Mouse (Mus musculus) heart, embryonic 14.5 days (tissue): ENCODE measurements at regions not wholly inside any gene's neighbourhood (a gene's known extent, or its start where the extent isn't known, plus 50 kb on each side); places are given as distances from the start of the nearest gene placed in this dataset.

Experiments used
- ATAC-seq: fragments of 200-750 bp; cut with Nextera tagmentation; 2 replicates; pipeline ENCODE4 v1.8.0; 2017; ENCODE audit warnings: low read depth, moderate TSS enrichment; ENCODE audit not compliant: insufficient number of reproducible peaks, insufficient read depth, low FRiP score
- H3K27ac ChIP-seq, 2 experiments: fragments of 200-500 bp in 1 of 2; fragments of 300-500 bp in 1 of 2; sonication (generic) in 1 of 2; replicated peaks in 1 of 2; 2 replicates each; pipeline ENCODE4 v1.5.1; 2012 to 2014; ENCODE audit warnings: low read depth in 2 of 2, low read length in 2 of 2, control low read depth in 1 of 2, mild to moderate bottlenecking in 1 of 2, mixed read lengths in 1 of 2; ENCODE audit not compliant: control insufficient read depth in 1 of 2, insufficient read depth in 1 of 2
- H3K27me3 ChIP-seq: fragments of 300-500 bp; sonication (generic); 2 replicates; pipeline ENCODE4 v1.6.1; 2014; ENCODE audit warnings: mild to moderate bottlenecking, low read length, control low read depth; ENCODE audit not compliant: control insufficient read depth, insufficient read depth
- H3K36me3 ChIP-seq: fragments of 300-500 bp; sonication (generic); 2 replicates; pipeline ENCODE4 v1.6.1; 2014; ENCODE audit warnings: mild to moderate bottlenecking, control low read depth, low read length, mixed read lengths; ENCODE audit not compliant: control insufficient read depth, insufficient read depth
- H3K4me1 ChIP-seq, 2 experiments: fragments of 200-500 bp in 1 of 2; fragments of 300-500 bp in 1 of 2; sonication (generic) in 1 of 2; 2 replicates each; pipeline ENCODE4 v1.6.1; 2012 to 2014; ENCODE audit warnings: low read length in 2 of 2, control low read depth in 1 of 2, mixed read lengths in 1 of 2; ENCODE audit not compliant: control insufficient read depth in 2 of 2, insufficient read depth in 2 of 2
- H3K4me2 ChIP-seq: fragments of 300-500 bp; sonication (generic); 2 replicates; pipeline ENCODE4 v1.6.1; 2014; ENCODE audit warnings: mild to moderate bottlenecking, low read length
- H3K4me3 ChIP-seq, 2 experiments: fragments of 200-500 bp in 1 of 2; fragments of 300-500 bp in 1 of 2; sonication (generic) in 1 of 2; 2 replicates each; pipeline ENCODE4 v1.5.1; 2012 to 2014; ENCODE audit warnings: low read length in 2 of 2, mild to moderate bottlenecking in 2 of 2, control low read depth in 1 of 2, low read depth in 1 of 2, moderate library complexity in 1 of 2; ENCODE audit not compliant: control insufficient read depth in 1 of 2, insufficient read depth in 1 of 2
- H3K9ac ChIP-seq: fragments of 300-500 bp; sonication (generic); 2 replicates; pipeline ENCODE4 v1.6.1; 2014; ENCODE audit warnings: mild to moderate bottlenecking, low read length
- H3K9me3 ChIP-seq: fragments of 300-500 bp; sonication (generic); 2 replicates; pipeline ENCODE4 v1.6.1; 2016; ENCODE audit warnings: low read length, control low read depth; ENCODE audit not compliant: control insufficient read depth
- WGBS: fragments of 180-500 bp; shearing (Covaris S2); extraction: QIAGEN DNeasy Blood & Tissue Kit; methylation state at CpG from one replicate; pipeline ENCODE4 v1.1.7; 2014; 5-methylcytosine and 5-hydroxymethylcytosine counted together

DNA sequence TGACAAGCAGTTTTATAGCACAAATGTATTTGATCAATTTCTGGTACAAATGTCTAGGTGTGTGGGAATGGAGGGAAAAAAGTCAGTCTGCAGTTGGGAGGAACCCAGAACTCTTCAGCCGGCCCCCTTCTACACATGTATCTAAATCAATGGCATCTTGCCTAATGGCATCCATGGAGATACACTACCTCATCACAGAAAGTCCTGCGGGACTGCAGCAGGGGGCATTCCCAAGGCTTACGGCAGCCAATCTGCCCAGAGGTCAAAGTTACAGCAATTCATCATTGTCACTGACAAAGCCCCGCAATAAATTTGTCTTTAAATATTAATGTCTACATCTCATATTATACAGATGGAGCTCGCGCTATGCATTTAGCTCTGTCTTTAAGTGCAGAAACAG, 135.7 kb upstream of the Arhgap5 start:
- no peaks in the 10 kb centered on the region for H3K27me3 ChIP-seq
- H3K9ac ChIP-seq, result no peak overlapping the region
- 0 out of 4 replicates have a peak, but pooled peaks cover 0 to 4% of the 10 kb centered on the region in 2 experiments for H3K4me1 ChIP-seq
- no peak for ATAC-seq
- 80% methylated on average over 6 of the region's 6 CpGs for WGBS
- H3K27ac ChIP-seq, result no peak overlapping the region
- no peaks in the 10 kb centered on the region for H3K9me3 ChIP-seq
- H3K36me3 ChIP-seq, result no peaks in the 10 kb centered on the region
- no peak overlapping the region for H3K4me3 ChIP-seq
- no peak overlapping the region for H3K4me2 ChIP-seq

- Histone ChIP-seq H3K9me3 (no peaks in the 10 kb centered on the region), H3K4me2 (no peak overlapping the region), H3K4me1 (0 out of 4 replicates have a peak, but pooled peaks cover 0 to 4% of the 10 kb centered on the region in 2 experiments), H3K4me3 (no peak overlapping the region), H3K27me3 (no peaks in the 10 kb centered on the region), H3K36me3 (no peaks in the 10 kb centered on the region), H3K9ac (no peak overlapping the region), H3K27ac (no peak overlapping the region)
- ATAC-seq, result no peak
- 78% methylated on average over 4 of the region's 4 CpGs for WGBS
These were observed 135.3 kb upstream of the Arhgap5 start for GRCm38 (mm10) chr12:52368466-52368865.

DNA sequence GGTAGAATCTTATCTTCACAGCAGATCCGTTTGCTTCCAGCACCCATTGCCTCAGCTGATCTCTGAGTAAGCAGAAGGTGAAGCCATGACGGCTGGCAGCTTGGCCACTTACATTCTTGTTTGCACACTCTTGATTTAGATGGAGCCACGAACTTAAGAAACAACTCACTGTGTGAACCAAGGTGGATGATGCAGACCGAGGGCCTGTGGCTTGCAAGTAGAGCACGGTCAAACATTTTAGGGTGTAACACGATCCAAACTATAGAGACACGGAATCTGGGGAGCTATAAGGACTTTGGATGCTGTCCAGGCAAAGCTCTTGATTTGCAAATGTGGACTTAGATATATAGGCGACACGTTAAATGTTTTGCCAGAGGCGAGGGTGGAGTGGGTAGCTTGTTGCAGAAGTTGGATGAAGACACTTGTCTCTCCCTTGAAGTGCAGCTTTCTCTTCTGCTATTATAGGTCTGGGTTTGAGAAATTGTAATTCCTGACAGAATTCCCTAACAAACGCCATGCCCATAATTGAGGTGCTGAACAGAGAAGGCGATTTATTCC, 133.5 kb upstream of the Arhgap5 start:
- Histone ChIP-seq H3K4me3 (no peak overlapping the region), H3K9me3 (no peaks in the 10 kb centered on the region), H3K27ac (no peak overlapping the region), H3K9ac (no peak overlapping the region), H3K4me1 (0 out of 4 replicates have a peak, but pooled peaks cover 0 to 4% of the 10 kb centered on the region in 2 experiments), H3K36me3 (no peaks in the 10 kb centered on the region), H3K27me3 (no peaks in the 10 kb centered on the region), H3K4me2 (no peak overlapping the region)
- ATAC-seq, result no peak
- WGBS, result 62% methylated on average over 12 of the region's 12 CpGs

GRCm38 (mm10) chr12:52375116-52375515, 128.7 kb upstream of the Arhgap5 start:
- Histone ChIP-seq H3K27ac (no peak overlapping the region), H3K27me3 (no peaks in the 10 kb centered on the region), H3K4me3 (no peak overlapping the region), H3K9me3 (no peaks in the 10 kb centered on the region), H3K4me2 (no peak overlapping the region), H3K4me1 (0 out of 4 replicates have a peak, but pooled peaks cover 0 to 4% of the 10 kb centered on the region in 2 experiments), H3K9ac (no peak overlapping the region), H3K36me3 (no peaks in the 10 kb centered on the region)
- 83% methylated on average over 4 of the region's 4 CpGs for WGBS
- ATAC-seq, result no peak

DNA sequence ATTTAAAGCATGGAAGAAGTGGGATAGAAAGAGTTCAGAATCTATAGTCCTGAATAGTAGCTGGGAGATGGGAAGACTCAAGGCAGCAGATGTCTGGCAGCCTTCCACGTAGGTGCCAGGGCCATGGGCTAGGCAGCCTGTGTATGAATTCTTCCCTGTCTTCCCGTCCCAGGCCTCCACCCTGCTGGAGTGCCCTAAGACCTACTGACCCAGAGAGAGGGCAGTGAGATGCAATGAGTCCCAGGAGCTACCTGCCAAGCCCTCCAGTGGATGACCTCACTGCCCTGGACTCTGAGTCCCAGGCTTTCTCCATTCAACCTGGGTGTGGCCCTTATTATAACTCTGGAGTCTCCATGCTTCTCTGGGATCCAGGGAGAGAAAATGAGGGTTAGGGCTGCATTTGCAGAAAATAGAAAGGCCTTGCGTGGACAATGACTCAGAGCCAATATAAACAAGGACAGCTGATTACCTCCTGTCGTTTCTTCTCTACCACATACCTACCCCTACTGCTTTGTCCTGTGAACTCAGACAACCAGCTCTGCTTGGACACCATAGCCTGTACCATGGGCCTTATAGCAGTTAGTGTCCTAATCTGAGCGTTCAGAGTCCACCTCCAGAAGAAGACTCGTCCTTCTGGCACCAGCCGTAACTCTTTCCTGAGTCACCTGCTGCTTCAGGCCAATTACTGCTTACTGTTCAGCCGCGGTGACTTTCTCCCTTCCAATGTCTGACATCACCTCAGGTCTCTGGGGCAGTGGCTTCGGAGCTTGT, 126.9 kb upstream of the Arhgap5 start:
- Histone ChIP-seq H3K27me3 (no peaks in the 10 kb centered on the region), H3K9me3 (no peaks in the 10 kb centered on the region), H3K4me1 (peaks cover 3 to 4% of the 10 kb centered on the region in 2 experiments; a peak in 2 of 4 replicates), H3K9ac (no peak overlapping the region), H3K4me2 (no peak overlapping the region), H3K27ac (no peak overlapping the region), H3K4me3 (no peak overlapping the region), H3K36me3 (no peaks in the 10 kb centered on the region)
- ATAC-seq, result no peak
- 67% methylated on average over 10 of the region's 10 CpGs for WGBS

- Histone ChIP-seq H3K4me2 (no peak overlapping the region), H3K36me3 (no peaks in the 10 kb centered on the region)
- no peak for ATAC-seq
These were observed 126.3 kb upstream of the Arhgap5 start for GRCm38 (mm10) chr12:52377463-52377848.

DNA sequence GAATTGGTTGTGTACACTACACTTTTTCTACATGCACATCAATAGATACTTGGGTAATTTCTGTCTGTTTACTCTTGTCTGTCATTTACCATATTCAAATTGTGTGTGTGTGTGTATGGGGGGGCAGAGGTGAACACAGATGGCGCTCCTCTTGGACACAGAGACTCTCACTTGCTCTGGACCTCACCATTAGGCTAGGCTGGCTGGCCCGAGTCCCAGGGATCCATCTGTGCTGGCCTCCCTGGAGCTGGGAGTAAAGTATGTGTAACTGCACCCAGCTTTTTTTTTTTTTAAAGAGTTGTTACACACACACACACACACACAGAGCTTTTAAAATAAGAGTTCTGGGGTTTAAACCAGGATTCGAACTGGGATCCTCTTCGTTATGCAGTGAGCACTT, 124.5 kb upstream of the Arhgap5 start:
- Histone ChIP-seq H3K4me1 (peaks cover 10 to 16% of the 10 kb centered on the region in 2 experiments; a peak in 3 of 4 replicates), H3K27me3 (no peaks in the 10 kb centered on the region), H3K4me2 (no peak overlapping the region), H3K9ac (no peak overlapping the region), H3K9me3 (no peaks in the 10 kb centered on the region), H3K4me3 (no peak overlapping the region), H3K36me3 (no peaks in the 10 kb centered on the region), H3K27ac (no peak overlapping the region)
- WGBS, result 85% methylated on average over 4 of the region's 4 CpGs
- ATAC-seq, result no peak

More at GRCm38 (mm10) chr12:52377463-52377848, 126.3 kb upstream of the Arhgap5 start:
- Histone ChIP-seq H3K27me3 (no peaks in the 10 kb centered on the region), H3K27ac (no peak overlapping the region), H3K4me1 (peaks cover 8 to 10% of the 10 kb centered on the region in 2 experiments; a peak in 2 of 4 replicates), H3K9ac (no peak overlapping the region), H3K9me3 (no peaks in the 10 kb centered on the region), H3K4me3 (no peak overlapping the region)
- WGBS, result 92% methylated on average over 2 of the region's 2 CpGs
